Mouse (Mus musculus): ENCODE measurements around the gene Zfp768.

DNA sequence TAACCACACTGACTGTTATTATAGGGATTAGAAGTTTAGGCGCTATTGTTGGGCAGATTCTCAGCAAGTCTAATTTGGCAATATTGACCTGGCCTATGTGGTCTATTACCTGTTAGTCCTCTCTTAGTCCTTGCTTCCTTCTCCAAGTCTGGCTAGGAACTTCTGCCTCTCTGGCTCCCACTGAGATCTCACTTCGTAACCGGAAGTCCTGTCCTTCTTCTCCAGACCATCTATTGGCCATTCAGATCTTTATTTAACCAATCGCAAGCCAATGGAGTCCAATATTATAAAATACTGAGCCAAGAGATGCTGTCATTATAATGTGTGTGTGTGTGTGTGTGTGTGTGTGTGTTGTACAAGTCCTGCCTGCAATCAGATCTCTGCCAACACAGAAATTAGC lies 18.8 kb upstream of the Zfp768 start:
- TF ChIP-seq CTCF (IDR thresholded peaks at IDR 0.05; ENCODE audit: borderline replicate concordance, insufficient read depth, low read length) (no peak), POLR2A (IDR thresholded peaks at IDR 0.05; ENCODE audit: low read depth, low read length) (peak; percentile 62; the same call in 1 of the 2 replicates)

Data from embryonic fibroblast, embryonic 13.5 days (primary cell).